Mouse (Mus musculus) embryonic facial prominence, embryonic 15.5 days (tissue): ENCODE data around the gene Polr2e. TPM values are rescaled to one million over a fixed set of nuclear protein-coding genes. Genes with fewer than 3 reads are reported as not detected.
"Not testable (repeated sequence)": the region's sequence is repeated elsewhere in the genome, so short reads cannot be mapped to it uniquely, and the experiment has no call there.

Experiments
- ATAC-seq: fragments of 200-750 bp; cut with Nextera tagmentation; 2 replicates; pipeline ENCODE4 v1.8.0; 2017; ENCODE audit warnings: low read depth, moderate TSS enrichment; ENCODE audit not compliant: insufficient number of reproducible peaks, low FRiP score, low TSS enrichment
- H3K27ac ChIP-seq: fragments of 300-500 bp; sonication (generic); replicated peaks from 2 replicates; pipeline ENCODE4 v1.5.1; 2015; ENCODE audit warnings: mild to moderate bottlenecking, inconsistent platforms
- H3K27me3 ChIP-seq: fragments of 300-500 bp; sonication (generic); 2 replicates; pipeline ENCODE4 v1.6.1; 2015; ENCODE audit warnings: inconsistent platforms
- H3K36me3 ChIP-seq: fragments of 300-500 bp; sonication (generic); 2 replicates; pipeline ENCODE4 v1.6.1; 2015; ENCODE audit warnings: mild to moderate bottlenecking, inconsistent platforms
- H3K4me1 ChIP-seq: fragments of 300-500 bp; sonication (generic); 2 replicates; pipeline ENCODE4 v1.6.1; 2015; ENCODE audit warnings: inconsistent platforms
- H3K4me2 ChIP-seq: fragments of 300-500 bp; sonication (generic); replicated peaks from 2 replicates; pipeline ENCODE4 v1.6.1; 2015; ENCODE audit warnings: mild to moderate bottlenecking, inconsistent platforms
- H3K4me3 ChIP-seq: fragments of 300-500 bp; sonication (generic); replicated peaks from 2 replicates; pipeline ENCODE4 v1.5.1; 2015; ENCODE audit warnings: mild to moderate bottlenecking, inconsistent platforms
- H3K9ac ChIP-seq: fragments of 300-500 bp; sonication (generic); 2 replicates; pipeline ENCODE4 v1.6.1; 2015; ENCODE audit warnings: inconsistent platforms
- H3K9me3 ChIP-seq: fragments of 300-500 bp; sonication (generic); replicated peaks from 2 replicates; pipeline ENCODE4 v1.6.1; 2016; ENCODE audit warnings: inconsistent platforms
- WGBS: fragments of 180-500 bp; shearing (Covaris S2); methylation state at CpG from one replicate; pipeline ENCODE4 v1.1.7; 2015; 5-methylcytosine and 5-hydroxymethylcytosine counted together
- polyA plus RNA-seq: library from polyadenylated mRNA; unstranded; fragments of >200 nt; fragmentation: Nextera tagmentation; extraction: Ambion mirVana; gene quantifications from 2 replicates; pipeline ENCODE4 v1.2.1, GENCODE M21; 2015

Gene Polr2e
- polyA plus RNA-seq, 1 experiment from 2014 or later, result 218 TPM

DNA sequence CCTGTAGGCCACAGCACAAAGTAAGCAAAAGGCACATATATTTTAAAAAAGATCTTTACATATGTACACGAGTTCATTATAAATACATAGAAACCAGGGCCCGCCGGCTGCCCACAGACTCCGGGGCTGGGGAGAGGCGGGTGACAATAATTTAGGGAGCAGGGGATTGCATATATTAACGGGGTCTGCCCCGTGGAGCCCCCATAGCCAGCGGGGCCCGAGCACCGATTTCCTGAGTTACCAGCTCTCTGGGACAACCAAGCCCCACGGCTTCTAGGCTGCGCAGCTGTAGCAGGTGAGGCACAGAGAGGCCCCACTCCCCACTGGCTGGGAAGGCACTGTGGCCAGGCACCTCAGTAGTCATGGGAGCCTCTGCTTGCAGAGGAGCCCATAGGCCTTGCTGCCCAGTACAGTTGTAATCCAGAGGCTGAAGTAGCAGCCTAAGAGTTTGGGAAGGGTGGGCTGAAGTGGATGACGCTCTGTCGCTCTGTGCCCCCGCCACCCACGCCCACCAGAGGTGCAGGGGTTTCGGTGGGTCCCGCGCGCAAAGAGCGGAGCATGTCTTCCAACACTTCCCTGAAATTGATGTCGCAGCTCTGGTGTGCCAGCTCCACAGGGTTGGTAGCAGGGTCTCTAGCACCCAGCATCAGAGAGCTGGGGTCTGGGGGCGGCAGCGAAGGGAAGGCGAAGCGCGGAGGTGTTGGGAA is 17.5 kb upstream of the Polr2e start:
- Histone ChIP-seq H3K4me1 (peaks cover 25% of the 10 kb centered on the region), H3K9me3 (no peaks in the 10 kb centered on the region), H3K9ac (no peak overlapping the region), H3K4me3 (no peak overlapping the region), H3K4me2 (no peak overlapping the region), H3K36me3 (peaks cover 59% of the 10 kb centered on the region), H3K27me3 (no peaks in the 10 kb centered on the region), H3K27ac (no peak overlapping the region)
- ATAC-seq, result no peak
- WGBS, result 89% methylated on average over 27 of the region's 27 CpGs

DNA sequence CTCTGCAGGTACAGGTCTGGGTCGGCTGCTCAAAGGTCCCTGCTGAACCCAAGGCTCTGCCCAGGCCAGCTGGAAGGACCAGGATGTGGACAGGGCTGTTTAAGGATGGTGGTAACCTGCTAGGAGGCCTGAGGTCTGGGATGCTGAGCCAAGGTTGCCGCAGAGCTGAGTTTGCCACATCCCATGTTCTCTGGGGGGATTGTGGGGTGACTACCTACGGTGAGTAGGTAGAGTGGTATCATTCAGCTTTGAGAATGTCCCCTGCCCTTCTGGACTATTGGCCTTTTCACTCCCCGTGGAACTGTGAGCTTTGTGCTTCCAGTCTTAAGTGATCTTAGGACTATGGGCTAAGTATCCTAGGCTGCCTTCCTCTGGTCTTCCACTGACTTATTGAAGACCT is 16.9 kb upstream of the Polr2e start:
- no peaks in the 10 kb centered on the region for H3K9me3 ChIP-seq
- no peak overlapping the region for H3K27ac ChIP-seq
- H3K36me3 ChIP-seq, result peaks cover 52% of the 10 kb centered on the region
- no peak overlapping the region for H3K9ac ChIP-seq
- 81% methylated on average over 4 of the region's 4 CpGs for WGBS
- no peak for ATAC-seq
- peaks cover 28% of the 10 kb centered on the region for H3K4me1 ChIP-seq
- no peak overlapping the region for H3K4me3 ChIP-seq
- H3K4me2 ChIP-seq, result no peak overlapping the region
- H3K27me3 ChIP-seq, result no peaks in the 10 kb centered on the region

DNA sequence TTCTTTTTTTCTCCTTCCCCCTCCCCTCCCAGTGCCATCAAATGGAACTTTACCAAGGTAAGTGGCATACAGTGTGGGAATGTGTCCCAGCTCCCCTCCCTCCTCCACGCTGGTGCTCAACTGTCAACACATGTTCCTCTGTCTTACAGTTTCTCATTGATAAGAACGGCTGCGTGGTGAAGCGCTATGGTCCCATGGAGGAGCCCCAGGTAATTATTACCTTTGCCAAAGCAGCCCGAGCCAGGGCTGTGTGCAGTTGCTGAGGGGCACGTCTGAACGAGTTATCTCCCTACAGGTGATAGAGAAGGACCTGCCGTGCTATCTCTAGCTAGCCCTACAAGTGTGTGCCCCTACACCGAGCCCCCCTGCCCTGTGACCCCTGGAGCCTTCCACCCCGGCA is 16.3 kb upstream of the Polr2e start:
- no peaks in the 10 kb centered on the region for H3K27me3 ChIP-seq
- H3K4me3 ChIP-seq, result peak overlapping the region; percentile 70; the same call in 1 of the 2 replicates
- H3K36me3 ChIP-seq, result peaks cover 46% of the 10 kb centered on the region
- peaks cover 28% of the 10 kb centered on the region for H3K4me1 ChIP-seq
- H3K4me2 ChIP-seq, result 0 out of 2 replicates have a peak overlapping the region, but pooled peaks have one; percentile 72
- no peak overlapping the region for H3K27ac ChIP-seq
- no peak overlapping the region for H3K9ac ChIP-seq
- 71% methylated on average over 9 of the region's 10 CpGs for WGBS
- ATAC-seq, result no peak
- no peaks in the 10 kb centered on the region for H3K9me3 ChIP-seq

DNA sequence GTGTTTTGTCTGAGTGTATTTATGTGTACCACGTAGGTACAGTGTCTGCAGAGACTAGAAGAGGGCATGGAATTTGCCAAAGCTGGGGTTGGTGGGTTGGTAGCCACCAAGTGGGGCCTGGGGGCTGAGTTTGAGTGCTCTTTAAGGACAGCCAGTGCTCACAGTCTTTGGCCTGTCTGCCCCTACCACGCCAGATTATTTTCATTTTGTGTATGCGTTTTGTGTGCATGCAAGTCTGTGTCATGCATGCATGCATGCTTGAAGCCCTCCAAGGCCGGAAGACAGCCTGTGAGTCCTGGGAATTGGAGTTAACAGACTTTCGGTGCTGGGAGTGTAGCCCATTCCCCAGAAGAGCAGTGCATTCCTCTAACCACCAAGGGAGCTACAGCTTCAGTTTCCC is 15.8 kb upstream of the Polr2e start:
- H3K9ac ChIP-seq, result peak overlapping the region; percentile 18; the same call in 1 of the 2 replicates
- H3K36me3 ChIP-seq, result peaks cover 41% of the 10 kb centered on the region

DNA sequence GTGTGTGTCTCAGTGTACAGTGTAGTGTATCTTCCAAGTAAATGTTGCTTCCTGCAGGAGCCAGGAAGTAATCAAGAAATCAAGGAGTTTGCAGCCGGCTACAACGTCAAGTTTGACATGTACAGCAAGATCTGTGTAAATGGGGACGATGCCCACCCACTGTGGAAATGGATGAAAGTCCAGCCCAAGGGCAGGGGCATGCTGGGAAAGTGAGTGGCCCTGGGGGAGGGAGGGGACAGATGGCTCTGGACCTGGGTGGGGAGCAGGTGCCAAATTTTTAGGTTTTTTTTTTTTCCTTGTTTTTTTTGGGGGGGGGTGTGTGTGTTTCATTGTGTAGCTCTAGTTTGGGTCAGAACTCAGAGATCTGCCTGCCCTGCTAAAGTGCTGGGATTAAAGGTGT is 15.3 kb upstream of the Polr2e start:
- H3K4me1 ChIP-seq, result peaks cover 32% of the 10 kb centered on the region
- ATAC-seq, H3K27ac ChIP-seq, H3K9me3 ChIP-seq, H3K27me3 ChIP-seq: not testable (repeated sequence)
- H3K36me3 ChIP-seq, result peaks cover 36% of the 10 kb centered on the region
- peak overlapping the region; percentile 70 for H3K4me3 ChIP-seq
- 11% methylated on average over 3 of the region's 3 CpGs for WGBS
- H3K4me2 ChIP-seq, result peak overlapping the region; percentile 72
- peak overlapping the region; percentile 86; the same call in 1 of the 2 replicates for H3K9ac ChIP-seq

More for the DNA sequence above, 15.8 kb upstream of the Polr2e start:
- Histone ChIP-seq H3K4me2 (peak overlapping the region; percentile 72), H3K4me3 (peak overlapping the region; percentile 70), H3K4me1 (peaks cover 28% of the 10 kb centered on the region), H3K9me3 (no peaks in the 10 kb centered on the region), H3K27ac (peak overlapping the region; percentile 34; the same call in 1 of the 2 replicates), H3K27me3 (no peaks in the 10 kb centered on the region)
- 69% methylated on average over 5 of the region's 5 CpGs for WGBS
- ATAC-seq, result no peak

DNA sequence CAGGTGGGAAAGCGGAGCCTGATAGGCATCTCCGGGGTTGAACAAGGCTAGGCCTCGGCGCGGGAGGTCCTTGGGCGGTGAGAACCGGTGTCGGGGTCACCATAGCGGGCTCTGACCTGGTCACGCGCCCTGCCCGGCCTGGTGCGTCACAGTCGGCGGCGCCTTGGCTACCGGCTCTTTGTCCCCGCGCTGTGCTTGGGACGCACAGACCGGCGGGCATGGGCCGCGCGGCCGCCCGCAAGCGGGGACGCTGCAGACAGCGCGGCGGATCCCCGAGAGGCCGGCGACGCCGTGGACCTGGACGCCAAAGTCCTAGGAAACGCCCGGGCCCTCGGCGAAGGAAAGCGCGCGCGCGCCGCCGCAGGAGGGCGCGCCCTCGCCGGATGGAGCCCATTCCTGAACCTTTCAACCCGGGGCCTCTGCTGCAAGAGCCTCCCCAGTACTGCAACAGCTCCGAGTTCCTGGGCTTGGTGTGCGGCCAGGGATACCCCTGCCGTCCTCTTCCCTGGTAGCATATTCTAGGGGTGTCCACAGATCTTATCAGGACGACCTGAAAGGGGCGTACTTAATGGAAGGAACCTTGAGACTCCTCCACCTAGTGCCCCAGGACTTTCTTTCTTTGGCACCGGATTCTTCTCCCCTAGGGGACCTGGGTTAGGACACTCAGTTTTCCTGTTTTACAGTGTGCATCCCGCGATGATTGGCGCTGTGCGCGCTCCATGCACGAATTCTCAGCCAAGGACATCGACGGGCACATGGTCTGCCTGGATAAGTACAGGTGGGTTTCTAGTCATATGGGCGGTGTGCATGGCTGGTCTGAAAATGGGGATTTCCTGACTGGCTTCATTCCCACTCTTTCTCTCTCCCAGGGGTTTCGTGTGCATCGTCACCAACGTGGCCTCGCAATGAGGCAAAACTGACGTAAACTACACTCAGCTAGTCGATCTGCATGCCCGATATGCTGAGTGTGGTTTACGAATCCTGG is 14.5 kb upstream of the Polr2e start:
- peak overlapping the region; percentile 70 for H3K4me3 ChIP-seq
- 1% methylated on average over 77 of the region's 77 CpGs for WGBS
- no peaks in the 10 kb centered on the region for H3K27me3 ChIP-seq
- peak overlapping the region; percentile 86 for H3K9ac ChIP-seq
- H3K9me3 ChIP-seq, result no peaks in the 10 kb centered on the region
- peak overlapping the region; percentile 95 for H3K27ac ChIP-seq
- H3K4me2 ChIP-seq, result peak overlapping the region; percentile 72
- peak; percentile 27; the same call in 1 of the 2 replicates for ATAC-seq
- peaks cover 33% of the 10 kb centered on the region for H3K36me3 ChIP-seq
- peaks cover 32% of the 10 kb centered on the region for H3K4me1 ChIP-seq

DNA sequence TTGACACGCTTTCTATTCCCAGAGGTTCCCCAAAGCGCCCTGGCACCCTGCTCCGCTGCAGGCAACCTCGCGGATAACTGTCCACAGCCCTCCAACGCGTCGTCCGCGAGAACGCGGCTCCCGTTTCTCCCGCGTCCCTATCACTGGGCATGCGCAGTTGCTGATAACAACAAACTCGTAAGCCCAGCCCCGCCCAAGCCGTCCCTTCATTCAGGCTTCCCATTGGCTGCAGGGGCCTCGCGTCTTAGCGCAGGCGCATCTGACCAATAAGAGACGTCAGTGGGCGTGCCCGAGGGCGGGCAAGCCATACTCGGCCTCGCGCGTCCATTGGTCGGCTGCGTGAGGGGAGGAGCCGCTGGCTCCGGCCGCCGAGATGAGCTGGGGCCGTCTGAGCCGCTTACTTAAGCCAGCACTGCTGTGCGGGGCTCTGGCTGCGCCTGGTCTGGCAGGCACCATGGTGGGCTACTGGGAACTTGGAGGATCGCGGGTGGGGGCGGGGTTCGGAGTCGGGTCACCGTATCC is 13.7 kb upstream of the Polr2e start:
- H3K9me3 ChIP-seq, result no peaks in the 10 kb centered on the region
- under 1% methylated on average over 47 of the region's 47 CpGs for WGBS
- peak; percentile 94 for ATAC-seq
- H3K36me3 ChIP-seq, result peaks cover 28% of the 10 kb centered on the region
- H3K27me3 ChIP-seq, result no peaks in the 10 kb centered on the region
- H3K4me2 ChIP-seq, result peak overlapping the region; percentile 72
- peak overlapping the region; percentile 95 for H3K27ac ChIP-seq
- peak overlapping the region; percentile 86 for H3K9ac ChIP-seq
- peaks cover 36% of the 10 kb centered on the region for H3K4me1 ChIP-seq
- H3K4me3 ChIP-seq, result peak overlapping the region; percentile 70

DNA sequence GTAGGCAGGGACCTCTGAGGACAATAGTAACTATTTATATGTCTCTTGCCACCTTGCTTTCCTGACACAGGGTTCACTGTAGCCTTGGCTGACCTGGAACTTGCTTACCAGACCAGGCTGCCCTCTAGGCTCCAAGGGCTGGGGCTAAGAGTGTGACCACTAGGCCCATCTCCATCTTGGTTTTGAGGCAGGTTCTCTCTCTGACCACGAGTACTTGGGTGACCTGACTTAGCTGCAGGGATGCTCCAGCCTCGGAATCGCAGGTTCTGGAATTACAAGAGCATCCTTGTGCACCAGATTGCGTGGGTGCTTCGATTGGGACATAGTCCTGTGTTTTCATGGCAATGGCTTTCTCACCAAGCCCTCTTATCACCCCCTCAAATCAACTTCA is 12.8 kb upstream of the Polr2e start:
- Histone ChIP-seq H3K9ac (no peak overlapping the region), H3K27ac (peak overlapping the region; percentile 55)

DNA sequence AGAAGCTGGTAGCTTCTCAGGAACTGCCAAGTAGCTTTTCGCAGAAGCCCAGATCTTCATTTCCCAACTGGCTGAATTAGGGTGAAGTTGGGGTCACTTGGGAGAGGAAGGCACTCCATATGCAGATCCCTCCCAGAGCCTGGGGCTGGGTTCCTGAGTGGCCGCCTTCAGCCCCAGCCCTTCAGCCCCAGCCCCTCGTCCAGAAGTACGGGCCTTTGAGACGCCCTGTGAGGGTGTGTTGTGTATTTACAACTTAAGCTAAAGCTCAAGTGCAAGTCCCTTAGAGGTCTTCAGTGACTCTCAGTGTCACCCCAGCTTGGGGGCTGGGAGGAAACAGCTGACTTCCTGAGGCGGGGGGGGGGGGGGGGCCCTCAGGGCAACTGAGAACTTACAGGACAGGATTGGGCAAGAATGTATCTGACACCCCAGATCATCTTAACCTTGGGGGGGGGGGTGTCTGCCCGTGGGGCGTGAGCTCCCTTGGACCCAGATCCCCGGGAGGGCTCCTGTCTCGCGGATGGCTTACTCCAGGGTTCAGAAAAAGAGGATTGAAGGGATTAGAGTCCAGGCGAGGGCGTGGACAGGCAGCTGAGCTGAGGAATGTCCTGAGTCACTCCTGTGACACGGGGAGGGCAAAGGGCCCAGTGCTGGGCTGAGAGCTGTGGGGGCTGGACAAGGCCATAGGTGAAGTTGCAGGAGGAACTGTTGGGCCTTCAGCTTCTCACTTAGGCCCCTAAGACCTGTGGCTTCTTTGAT is 12.2 kb upstream of the Polr2e start:
- Histone ChIP-seq H3K27me3 (no peaks in the 10 kb centered on the region), H3K4me2 (no peak overlapping the region), H3K9ac (no peak overlapping the region), H3K9me3 (no peaks in the 10 kb centered on the region), H3K4me1 (peaks cover 52% of the 10 kb centered on the region), H3K4me3 (no peak overlapping the region), H3K27ac (peak overlapping the region; percentile 55), H3K36me3 (peaks cover 13% of the 10 kb centered on the region)
- no peak for ATAC-seq
- 36% methylated on average over 14 of the region's 14 CpGs for WGBS

More for the DNA sequence above, 12.8 kb upstream of the Polr2e start:
- Histone ChIP-seq H3K9me3 (no peaks in the 10 kb centered on the region), H3K4me1 (peaks cover 46% of the 10 kb centered on the region), H3K36me3 (peaks cover 19% of the 10 kb centered on the region), H3K4me3 (no peak overlapping the region), H3K4me2 (no peak overlapping the region), H3K27me3 (no peaks in the 10 kb centered on the region)
- 80% methylated on average over 5 of the region's 5 CpGs for WGBS
- no peak for ATAC-seq

DNA sequence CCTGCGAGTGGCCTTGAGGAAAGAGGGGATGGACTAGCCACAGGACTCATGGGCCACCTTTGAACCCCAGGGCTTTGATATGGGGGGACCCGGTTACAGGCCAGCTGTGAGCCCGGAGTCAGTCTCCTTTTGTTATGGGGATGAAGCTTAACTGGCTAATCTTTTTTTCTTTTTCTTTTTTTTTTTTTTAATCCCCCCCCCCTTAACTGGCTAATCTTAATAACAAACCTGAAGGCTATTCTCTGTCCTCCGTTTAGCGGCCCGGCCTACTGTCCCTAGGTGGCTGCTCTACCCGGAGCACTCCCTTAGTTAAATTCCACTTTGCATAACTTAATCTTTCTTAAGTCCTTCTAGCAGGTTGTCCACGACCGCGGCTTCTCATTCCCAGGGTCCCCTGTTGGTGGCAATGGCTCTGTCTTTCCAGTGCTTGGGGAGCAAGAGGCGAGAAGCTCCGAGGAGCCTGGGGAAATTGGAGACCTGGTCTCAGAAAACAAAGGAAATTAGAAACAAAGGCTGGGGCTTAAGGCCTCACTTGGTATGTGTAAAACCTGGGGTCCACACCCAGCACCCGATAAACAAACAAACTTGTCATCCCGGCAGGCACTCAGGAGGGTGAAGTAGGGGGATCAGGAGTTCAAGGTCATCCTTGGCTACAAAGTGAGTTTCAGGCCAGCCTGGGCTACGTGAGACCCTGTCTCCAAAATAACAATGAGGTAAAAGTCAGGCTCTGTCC is 11.5 kb upstream of the Polr2e start:
- H3K9ac ChIP-seq, result no peak overlapping the region
- H3K9me3 ChIP-seq, result no peaks in the 10 kb centered on the region
- WGBS, result 30% methylated on average over 15 of the region's 15 CpGs
- ATAC-seq, result no peak
- H3K4me3 ChIP-seq, result no peak overlapping the region
- H3K36me3 ChIP-seq, result 0 out of 2 replicates have a peak, but pooled peaks cover 7% of the 10 kb centered on the region
- no peaks in the 10 kb centered on the region for H3K27me3 ChIP-seq
- no peak overlapping the region for H3K4me2 ChIP-seq
- peak overlapping the region; percentile 51 for H3K27ac ChIP-seq
- peaks cover 53% of the 10 kb centered on the region for H3K4me1 ChIP-seq
